Mouse (Mus musculus) ZHBTc4 (cell line): ENCODE data around the gene Sfmbt1.
"Not testable (repeated sequence)": the region's sequence is repeated elsewhere in the genome, so short reads cannot be mapped to it uniquely, and the experiment has no call there.

ENCODE experiments used
- DNase-seq: peaks from one replicate; pipeline ENCODE4 v3.0.0-alpha.2; 2011; ENCODE audit warnings: low read depth, low spot score

Gene Sfmbt1

DNA sequence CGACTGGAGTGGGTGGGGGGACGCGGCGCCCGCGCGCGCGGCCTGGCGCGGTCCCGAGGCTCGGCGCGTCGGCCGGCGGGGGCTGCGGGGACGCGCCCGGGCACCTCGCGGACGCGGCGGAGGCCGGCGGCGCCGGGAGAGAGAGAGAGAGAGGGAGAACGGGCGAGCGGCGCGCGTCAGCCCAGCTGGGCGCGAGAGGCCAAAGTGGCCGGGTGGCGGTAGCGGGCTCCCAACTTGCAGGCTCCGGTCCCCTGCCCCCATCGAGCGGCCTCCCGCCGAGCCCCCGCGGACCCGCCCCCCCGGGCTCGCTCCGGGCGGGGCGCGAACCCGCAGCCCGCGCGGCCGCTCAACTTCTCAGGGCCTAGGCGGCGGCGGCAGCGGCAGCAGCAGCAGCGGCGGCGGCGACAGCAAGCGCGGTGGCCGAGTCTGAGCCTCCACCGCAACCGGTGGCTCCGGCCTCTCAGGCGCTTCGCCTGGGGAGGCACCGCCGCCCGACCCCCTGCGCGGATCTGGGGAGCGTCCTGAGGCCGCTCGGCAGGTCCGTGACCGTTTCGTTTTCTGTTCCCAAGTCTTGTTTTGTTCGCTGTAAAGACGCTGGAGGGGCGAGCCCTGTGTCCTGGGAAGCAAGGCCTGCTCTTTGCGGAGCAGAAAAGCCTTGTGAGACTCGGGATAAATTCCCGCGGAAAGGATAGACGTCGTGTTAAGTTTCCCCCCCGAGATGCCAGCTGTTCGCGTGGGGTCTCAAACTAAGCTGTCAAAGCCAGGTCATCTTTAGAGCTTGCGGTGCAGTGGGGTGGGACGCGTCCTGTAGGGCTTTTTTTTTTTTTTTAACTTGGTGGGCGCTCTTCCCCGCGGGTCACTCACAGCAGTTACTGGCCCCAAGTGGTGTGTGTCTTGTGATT, 1.7 kb downstream of the Sfmbt1 start:
- DNase-seq = peak; percentile 76

DNA sequence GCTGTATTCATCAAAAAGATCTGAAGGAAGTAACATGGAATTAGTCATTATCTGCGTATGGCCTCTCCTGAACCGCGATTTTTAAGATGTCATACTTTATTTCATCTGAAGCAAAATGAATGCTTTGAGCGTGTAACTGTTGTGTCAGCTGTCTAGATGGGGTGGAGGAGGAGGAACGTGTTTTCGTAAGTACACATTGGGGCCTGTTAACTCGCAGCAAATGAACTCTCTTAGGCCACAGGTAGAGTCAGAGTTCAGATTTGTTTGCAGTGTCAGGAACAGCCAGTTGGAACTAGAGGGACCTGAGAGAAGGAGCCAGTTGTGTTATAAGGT, 2.3 kb downstream of the Sfmbt1 start:
- DNase-seq = no peak

DNA sequence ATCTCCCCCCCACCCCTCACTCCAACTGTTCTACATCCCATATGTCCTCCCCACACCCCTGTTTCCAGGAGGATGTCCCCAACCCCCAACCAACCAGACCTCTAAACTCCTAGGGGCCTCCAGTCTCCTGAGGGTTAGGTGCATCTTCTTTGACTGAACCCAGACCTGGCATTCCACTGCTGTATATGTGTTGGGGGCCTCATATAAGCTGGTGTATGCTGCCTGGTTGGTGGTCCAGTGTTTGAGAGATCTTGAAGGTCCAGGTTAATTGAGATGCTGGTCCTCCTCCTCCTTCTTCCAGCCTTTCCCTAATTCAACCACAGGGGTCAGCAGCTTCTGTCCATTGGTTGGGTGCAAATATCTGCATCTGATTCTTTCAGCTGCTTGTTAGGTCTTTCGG, 4.0 kb downstream of the Sfmbt1 start:
- DNase-seq = not testable (repeated sequence)

DNA sequence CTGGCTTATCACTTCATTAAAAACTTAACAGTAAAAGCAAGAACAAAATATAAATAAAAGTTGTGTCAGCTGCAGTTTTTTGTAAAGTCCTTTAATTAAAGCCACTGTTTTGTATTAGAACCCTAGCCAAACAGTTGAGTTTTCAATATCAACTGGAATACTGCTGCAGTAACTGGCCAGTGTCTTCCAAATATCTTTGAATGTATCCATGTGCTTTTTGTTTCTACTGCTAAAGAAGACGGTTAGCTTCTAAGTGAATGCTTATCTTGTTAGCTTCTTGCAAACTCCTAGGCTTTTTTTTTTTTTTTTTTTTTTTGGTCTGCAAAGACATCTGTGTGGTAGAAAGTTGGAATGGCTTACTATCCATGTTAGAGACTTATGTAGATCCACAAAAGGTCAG, 4.9 kb downstream of the Sfmbt1 start:
- DNase-seq = no peak

DNA sequence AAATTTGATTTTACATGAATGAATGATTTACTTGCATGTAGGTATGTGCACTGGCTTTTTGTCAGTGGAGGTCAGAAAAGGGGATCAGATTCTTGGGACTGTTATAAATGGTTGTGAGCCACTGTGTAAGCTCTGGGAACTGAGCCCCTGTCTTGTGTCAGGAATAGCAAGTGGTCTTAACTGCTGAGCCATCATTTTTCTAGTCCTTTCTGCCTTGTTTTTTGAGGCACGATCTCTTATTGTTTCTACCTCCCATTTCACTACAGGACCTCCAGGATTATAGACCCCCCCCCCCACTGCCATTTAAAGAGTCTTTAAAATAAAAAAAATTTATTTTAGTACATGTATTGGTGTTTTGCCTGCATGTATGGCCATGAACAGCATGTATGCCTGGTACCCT, 7.2 kb downstream of the Sfmbt1 start:
- no peak for DNase-seq

DNA sequence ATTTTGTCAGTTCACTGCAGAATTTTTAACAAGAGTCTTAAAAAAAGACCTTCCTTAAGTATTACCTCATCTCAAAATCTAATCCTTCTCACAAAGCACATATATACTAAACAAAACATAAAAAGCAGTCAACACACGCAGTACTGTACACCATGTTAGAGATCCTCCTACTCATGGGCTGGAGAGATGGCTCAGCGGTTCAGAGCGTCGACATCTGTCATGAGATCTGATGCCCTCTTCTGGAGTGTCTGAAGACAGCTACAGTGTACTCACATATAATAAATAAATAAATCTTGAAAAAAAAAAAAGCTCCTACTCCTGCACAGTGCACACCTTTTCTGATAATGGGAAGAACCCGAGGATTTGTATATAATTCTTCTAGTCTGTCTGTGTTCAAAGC, 7.8 kb downstream of the Sfmbt1 start:
- DNase-seq = no peak

GRCm38 (mm10) chr14:30731896-30732295, 17.2 kb downstream of the Sfmbt1 start:
- no peak for DNase-seq

DNA sequence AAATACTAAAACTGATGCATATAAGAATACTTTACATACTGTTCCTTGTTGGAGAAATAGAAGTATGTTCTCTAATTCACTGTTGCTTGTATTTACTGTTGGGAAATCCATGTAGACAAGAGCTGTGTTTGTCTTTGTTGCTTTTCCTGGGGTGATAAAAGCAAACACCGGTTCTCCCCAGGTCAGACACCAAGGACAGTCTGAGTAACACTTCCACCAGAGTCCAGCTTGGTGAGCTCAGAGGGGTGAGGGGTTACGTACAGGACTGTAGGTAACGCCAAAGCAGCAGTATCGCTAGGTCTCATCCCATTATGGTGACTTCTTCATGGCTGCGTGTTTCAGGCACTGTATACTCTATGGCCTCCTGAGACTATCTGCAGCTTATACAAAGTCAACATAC, 20.0 kb downstream of the Sfmbt1 start:
- DNase-seq = no peak

GRCm38 (mm10) chr14:30735810-30736209, 21.2 kb downstream of the Sfmbt1 start:
- DNase-seq = no peak

DNA sequence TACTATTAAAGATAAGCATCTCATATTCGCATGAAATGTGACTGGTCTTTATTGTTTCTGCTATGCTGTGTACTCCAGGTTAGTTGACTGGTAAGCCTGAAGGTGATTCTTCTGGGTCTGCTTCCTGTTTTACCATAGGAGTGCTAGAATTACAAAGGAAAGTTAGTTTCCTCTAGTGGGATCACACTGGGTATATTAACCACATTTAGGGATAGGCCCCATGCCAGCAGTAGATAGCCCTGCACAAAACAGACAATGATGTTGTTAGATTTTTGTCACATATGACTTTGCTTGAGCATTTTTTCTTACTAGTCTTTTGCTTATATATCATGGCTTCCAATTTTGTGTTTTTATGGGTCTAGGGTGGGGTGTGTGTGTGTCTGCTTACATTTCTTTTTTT, 21.8 kb downstream of the Sfmbt1 start:
- no peak for DNase-seq

DNA sequence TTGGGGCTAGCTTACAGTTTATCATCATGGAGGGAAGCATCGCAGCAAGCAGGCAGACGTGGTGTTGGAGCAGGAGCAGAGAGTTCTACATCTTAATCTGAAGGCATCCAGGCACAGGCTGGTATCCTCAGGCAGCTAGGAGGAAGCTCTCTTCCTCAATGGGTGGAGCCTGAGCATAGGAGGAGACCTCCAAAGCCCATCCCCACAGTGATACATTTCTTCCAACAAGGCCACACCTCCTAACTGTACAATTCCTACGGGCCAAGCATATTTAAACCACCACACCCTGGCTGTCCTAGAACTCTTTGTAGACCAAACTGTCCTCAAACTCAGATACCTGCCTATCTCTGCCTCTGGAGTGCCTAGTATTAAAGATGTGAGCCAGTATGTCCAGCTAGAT, 29.2 kb downstream of the Sfmbt1 start:
- DNase-seq = peak; percentile 83

DNA sequence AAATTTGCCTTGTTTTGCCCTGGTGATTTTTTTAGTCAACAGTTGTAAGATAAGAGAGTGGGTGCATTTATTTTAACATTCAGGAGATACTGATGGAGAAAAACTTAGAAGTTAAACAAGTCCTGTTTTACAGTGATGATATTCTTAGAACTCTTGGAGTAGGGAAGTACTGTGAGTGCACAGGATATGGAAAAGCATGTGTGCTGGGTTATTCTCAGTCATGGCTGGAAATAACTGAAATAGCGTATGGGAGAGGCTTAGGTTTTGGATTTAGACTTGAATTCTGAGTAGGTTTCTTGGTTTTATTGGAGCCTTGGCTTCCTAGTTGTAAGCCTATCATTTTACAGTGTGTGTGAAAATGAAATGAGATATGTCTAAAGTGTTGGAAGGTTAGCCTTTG, 31.5 kb downstream of the Sfmbt1 start:
- DNase-seq = no peak

GRCm38 (mm10) chr14:30757239-30757638, 42.6 kb downstream of the Sfmbt1 start:
- no peak for DNase-seq

DNA sequence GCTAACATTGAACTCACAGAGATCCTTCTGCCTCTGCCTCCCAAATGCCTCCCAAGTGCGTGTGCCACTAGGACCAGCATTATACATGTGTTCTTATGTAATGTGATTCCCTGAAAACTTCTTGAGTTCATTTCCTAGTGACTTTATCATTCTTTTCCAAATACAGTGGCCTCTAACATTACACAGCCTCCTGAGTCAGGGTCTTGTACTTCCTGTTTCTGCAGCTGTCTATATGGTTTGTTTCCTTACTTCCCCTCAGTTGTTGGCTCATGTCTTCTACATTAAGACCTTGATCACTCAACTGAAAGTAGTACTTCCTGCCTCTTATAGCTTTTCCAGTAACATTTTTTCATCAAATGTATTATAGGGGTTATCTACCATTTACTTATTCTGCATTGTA, 46.6 kb downstream of the Sfmbt1 start:
- DNase-seq = no peak

DNA sequence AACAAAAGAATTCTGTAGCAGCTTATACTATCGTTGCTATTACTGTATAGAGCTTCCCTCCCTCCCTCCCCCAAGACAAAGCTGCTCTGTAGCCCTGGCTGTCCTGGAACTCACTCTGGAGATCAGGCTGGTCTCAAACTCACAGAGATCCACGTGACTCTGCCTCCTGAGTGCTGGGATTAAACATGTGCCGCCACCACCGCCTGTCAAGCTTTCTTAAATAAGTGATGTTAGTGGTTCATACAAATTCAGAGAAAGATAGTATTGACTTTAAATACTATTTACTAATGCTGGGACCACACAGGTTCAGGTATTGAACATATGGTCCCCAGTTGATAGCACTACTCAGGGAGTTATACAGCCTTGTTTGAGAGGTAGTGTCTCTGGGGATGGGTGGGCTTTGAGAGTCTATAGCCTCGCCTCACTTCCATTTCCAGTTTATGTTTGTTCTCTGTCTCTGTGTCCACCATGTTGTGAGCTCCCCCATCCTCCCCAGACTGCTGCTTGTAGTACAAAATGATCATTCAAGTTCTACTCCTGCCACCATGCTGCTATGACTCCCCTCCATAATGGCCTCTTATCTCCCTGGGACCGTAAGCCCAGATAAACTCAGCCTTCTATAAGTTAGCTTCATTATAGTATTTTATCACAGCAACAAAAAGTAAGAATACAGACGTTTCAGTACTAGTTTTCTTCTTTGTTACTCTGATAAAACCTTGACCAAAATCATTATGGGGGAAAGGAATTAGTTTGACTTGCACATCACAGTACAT, 47.7 kb downstream of the Sfmbt1 start:
- no peak for DNase-seq

DNA sequence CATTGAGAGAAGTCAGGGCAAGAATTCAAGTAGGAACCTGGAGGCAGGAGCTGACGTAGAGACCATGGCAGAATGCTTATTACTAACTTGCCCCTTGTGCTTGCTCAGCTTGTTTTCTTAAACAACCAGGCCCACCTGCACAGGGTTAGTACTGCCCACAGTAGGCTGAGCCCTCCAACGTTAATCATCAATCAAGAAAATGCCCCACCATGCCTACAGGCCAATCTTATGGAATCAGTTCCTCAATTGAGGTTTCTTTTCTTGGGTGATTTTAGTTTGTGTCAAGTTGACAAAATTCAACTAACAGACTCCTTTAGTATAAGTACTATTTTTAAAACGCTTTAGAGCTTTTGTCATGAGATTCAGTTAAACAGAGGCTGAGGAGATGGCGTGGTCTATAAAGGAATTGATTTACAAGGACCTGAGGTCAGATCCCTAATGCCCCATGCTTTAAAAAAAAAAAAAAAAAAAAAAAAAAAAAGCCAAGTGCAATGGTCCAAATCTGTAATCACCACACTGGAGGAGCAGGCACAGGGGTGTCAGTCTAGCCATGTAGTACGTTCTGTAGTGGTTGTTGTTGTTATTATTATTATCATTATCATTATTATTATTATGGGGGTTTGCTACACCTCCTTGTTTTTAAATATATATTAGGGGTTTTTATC, 48.4 kb downstream of the Sfmbt1 start:
- no peak for DNase-seq

GRCm38 (mm10) chr14:30784614-30785013, 70.0 kb downstream of the Sfmbt1 start:
- no peak for DNase-seq

GRCm38 (mm10) chr14:30789471-30789870, 74.8 kb downstream of the Sfmbt1 start:
- no peak for DNase-seq

GRCm38 (mm10) chr14:30792871-30793270, 78.2 kb downstream of the Sfmbt1 start:
- DNase-seq = no peak

DNA sequence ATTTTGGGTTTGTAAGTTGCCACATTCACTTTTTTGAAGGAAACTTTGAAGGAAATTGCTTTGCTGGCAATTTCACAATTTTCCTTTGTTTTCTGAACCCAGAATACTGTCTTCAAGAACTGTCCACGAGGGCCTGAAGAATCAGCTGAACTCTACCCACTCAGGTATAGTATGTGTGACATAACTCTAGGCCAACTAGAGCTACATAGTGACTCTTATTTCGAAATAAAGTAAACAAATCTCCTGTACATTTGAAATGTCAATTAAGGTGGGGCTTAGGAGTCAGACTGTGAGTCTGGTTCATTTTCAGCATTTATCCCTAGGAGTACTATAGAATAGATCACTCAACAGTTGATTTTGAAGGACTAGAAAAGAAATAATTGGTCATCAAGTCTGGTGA, 87.1 kb downstream of the Sfmbt1 start:
- DNase-seq = no peak

DNA sequence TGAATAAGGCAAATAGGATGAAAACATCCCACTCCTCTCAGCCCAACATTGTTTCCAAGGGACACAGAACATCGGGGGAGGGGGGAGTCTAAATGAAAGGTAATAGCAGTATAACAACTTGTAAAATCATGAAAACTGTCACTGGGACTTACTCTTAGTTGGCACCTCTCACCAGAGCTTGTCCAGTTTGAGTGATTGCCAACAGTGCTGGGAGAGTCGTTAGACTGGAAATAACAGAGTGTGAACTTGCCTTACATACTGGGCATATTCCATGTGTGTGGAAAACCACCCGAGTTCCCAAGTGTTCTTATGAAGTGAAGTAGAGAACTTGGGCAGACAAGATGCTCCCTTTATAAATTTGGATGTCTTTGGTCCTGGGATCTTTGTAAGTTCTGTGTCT, 106.5 kb downstream of the Sfmbt1 start:
- no peak for DNase-seq

GRCm38 (mm10) chr14:30824456-30824995, 109.9 kb downstream of the Sfmbt1 start:
- DNase-seq = no peak
